Mouse (Mus musculus): ENCODE data around the gene Ndufs2. TPM values are rescaled to one million over a fixed set of nuclear protein-coding genes. Genes with fewer than 3 reads are reported as not detected.

Gene Ndufs2
- polyA plus RNA-seq, 1 experiment from 2014 or later: 279 TPM

- DNase-seq (ENCODE audit: low spot score): peak; percentile 43
- Histone ChIP-seq H3K4me1 (peaks cover 54% of the 10 kb centered on the region), H3K4me3 (peak overlapping the region; percentile 44), H3K36me3 (replicated peaks) (no peaks in the 10 kb centered on the region), H3K9me3 (no peaks in the 10 kb centered on the region), H3K27ac (replicated peaks) (no peak overlapping the region; the same call in 1 of the 2 replicates), H3K27me3 (replicated peaks; ENCODE audit: low read depth, poor library complexity, severe bottlenecking) (peaks cover 89% of the 10 kb centered on the region)
- 2% methylated on average over 18 of the region's 18 CpGs for WGBS
Observed at GRCm38 (mm10) chr1:171193093-171193840, 57.9 kb downstream of the Ndufs2 start.

- Histone ChIP-seq H3K4me3 (no peak overlapping the region), H3K4me1 (peaks cover 58% of the 10 kb centered on the region), H3K27me3 (replicated peaks; ENCODE audit: low read depth, poor library complexity, severe bottlenecking) (peaks cover 80% of the 10 kb centered on the region), H3K9me3 (no peaks in the 10 kb centered on the region), H3K36me3 (replicated peaks) (no peaks in the 10 kb centered on the region), H3K27ac (replicated peaks) (no peak overlapping the region)
- WGBS: 45% methylated on average over 10 of the region's 10 CpGs
- DNase-seq (ENCODE audit: low spot score): no peak
Observed at GRCm38 (mm10) chr1:171192283-171192682, 58.9 kb downstream of the Ndufs2 start.

DNA sequence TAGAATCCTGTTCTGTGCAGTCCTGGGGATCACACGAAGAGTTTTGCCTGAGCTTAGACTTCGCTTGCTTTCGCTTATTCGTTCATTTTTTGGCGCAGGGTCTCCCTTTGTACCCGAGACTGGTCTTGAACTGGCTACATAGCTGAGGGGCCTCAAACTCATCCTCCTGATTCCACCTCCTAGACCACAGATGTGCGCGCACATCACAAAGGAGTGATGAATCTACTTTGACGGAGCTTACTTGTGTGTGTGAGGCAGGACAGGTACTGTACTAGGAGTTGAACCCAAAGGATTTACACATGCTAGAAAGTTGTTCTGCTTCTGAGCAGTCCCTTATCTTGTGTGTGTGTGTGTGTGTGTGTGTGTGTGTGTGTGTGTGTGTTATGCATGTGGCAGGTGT lies 60.4 kb downstream of the Ndufs2 start:
- H3K36me3 ChIP-seq (replicated peaks): no peaks in the 10 kb centered on the region
- no peak for DNase-seq (ENCODE audit: low spot score)
- H3K4me1 ChIP-seq: peaks cover 60% of the 10 kb centered on the region
- H3K27ac ChIP-seq (replicated peaks): no peak overlapping the region
- H3K9me3 ChIP-seq: no peaks in the 10 kb centered on the region
- WGBS: 93% methylated on average over 9 of the region's 9 CpGs
- H3K27me3 ChIP-seq (replicated peaks; ENCODE audit: low read depth, poor library complexity, severe bottlenecking): peaks cover 66% of the 10 kb centered on the region
- no peak overlapping the region for H3K4me3 ChIP-seq

DNA sequence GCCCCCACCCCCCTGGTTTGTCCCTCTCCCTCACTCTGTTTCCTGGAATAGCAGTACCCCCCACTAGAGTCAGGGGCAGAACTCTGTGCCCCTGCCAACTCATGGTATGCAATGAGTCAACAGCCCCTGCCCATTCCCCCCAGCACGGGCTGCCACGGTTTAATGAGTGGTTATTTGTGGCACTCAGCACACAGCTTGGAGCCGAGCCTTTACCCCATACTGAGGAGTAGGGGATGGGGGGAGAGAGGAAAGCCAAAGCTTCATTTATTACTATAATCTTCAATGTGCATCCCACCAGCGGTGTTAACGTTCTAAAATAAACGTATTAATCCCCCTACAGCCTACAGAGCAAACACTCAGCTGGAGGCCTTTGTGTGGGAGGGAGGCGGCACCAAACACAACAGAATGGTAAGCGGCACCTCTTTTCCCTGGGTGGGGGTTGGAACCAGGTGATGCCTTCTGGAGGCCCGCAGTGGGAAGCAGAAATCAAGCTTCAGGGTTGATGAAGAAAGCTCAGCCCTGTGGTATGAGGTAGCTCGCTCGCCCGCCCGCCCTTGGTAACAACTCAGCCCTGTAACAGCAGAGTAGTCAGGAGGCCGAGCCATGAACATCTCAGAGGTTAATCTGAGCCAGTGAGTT lies 61.6 kb downstream of the Ndufs2 start:
- Histone ChIP-seq H3K4me3 (peak overlapping the region; percentile 6; the same call in 1 of the 2 replicates), H3K27ac (replicated peaks) (peak overlapping the region; percentile 16; the same call in 1 of the 2 replicates), H3K36me3 (replicated peaks) (no peaks in the 10 kb centered on the region), H3K9me3 (no peaks in the 10 kb centered on the region), H3K4me1 (peaks cover 54% of the 10 kb centered on the region), H3K27me3 (replicated peaks; ENCODE audit: low read depth, poor library complexity, severe bottlenecking) (peaks cover 53% of the 10 kb centered on the region)
- DNase-seq (ENCODE audit: low spot score): peak; percentile 21
- WGBS: 35% methylated on average over 14 of the region's 14 CpGs

GRCm38 (mm10) chr1:171189046-171189445 lies 62.1 kb downstream of the Ndufs2 start:
- peak; percentile 37 for DNase-seq (ENCODE audit: low spot score)
- H3K4me3 ChIP-seq: peak overlapping the region; percentile 6; the same call in 1 of the 2 replicates
- H3K36me3 ChIP-seq (replicated peaks): no peaks in the 10 kb centered on the region
- H3K4me1 ChIP-seq: peaks cover 48% of the 10 kb centered on the region
- 19% methylated on average over 8 of the region's 8 CpGs for WGBS
- H3K9me3 ChIP-seq: no peaks in the 10 kb centered on the region
- H3K27ac ChIP-seq (replicated peaks): peak overlapping the region; percentile 24; the same call in 1 of the 2 replicates
- H3K27me3 ChIP-seq (replicated peaks; ENCODE audit: low read depth, poor library complexity, severe bottlenecking): peaks cover 48% of the 10 kb centered on the region

DNA sequence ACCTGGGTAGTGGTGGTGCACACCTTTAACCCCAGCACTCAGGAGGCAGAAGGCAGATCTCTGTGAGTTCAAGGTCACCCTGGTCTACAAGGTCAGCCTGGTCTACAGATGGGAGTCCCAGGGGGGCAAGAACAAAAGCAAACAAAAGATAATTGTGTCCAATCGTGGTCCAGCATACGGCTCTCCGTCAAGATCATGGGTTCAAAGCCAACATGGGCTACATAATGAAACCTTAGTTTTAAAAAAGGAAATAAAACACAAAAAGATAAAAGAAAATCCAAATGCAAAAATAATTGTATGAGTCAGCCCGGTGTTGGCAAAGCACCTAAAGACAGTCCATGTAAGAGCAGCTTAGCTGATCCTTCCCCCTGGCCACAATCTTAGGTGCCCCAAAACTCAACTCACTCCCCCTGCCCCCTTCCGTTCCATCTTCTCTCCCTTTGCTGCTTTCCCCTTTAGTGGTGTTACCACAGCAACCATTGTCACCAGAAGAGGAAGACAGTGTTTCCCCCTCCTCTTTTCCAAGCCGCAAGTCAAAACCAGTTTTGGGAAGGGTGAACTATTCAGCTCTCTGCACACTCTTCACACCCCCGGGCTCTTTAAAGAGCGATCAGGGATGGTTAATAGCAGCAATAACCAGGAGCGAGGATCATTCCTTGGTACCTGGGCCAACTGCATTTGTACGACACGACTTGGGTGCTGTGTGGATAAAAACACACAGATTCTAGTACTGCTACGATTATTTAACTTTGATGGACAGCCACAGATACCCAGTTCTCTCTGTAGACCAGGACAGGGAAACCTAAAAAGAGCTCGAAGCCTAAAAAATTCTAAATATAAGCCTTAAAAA lies 63.1 kb downstream of the Ndufs2 start:
- H3K27me3 ChIP-seq (replicated peaks; ENCODE audit: low read depth, poor library complexity, severe bottlenecking): peaks cover 38% of the 10 kb centered on the region
- no peak overlapping the region for H3K27ac ChIP-seq (replicated peaks)
- no peaks in the 10 kb centered on the region for H3K9me3 ChIP-seq
- 0 out of 2 replicates have a peak overlapping the region, but pooled peaks have one; percentile 11 for H3K4me3 ChIP-seq
- H3K36me3 ChIP-seq (replicated peaks): no peaks in the 10 kb centered on the region
- 59% methylated on average over 13 of the region's 13 CpGs for WGBS
- DNase-seq (ENCODE audit: low spot score): no peak
- peaks cover 39% of the 10 kb centered on the region for H3K4me1 ChIP-seq

DNA sequence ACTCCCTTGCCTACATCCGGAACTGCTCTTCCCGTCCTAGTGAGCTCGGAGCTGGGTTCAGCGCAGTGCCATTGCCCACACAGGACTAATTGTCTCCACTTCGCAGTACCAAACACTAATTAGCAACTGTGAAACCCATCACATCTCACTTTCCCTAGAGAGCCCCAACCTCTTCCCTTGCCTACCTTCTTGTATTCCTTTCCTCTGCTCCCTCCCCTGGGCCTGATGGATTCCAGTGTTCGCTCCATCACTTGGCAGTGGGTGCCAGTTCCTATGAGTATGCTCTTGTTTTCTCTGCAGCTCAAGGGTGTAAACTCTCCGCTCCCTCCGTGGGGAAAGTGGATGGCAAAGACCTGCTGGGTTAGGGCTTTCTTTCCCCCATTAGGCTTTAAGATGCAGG lies 65.5 kb downstream of the Ndufs2 start:
- no peaks in the 10 kb centered on the region for H3K36me3 ChIP-seq (replicated peaks)
- no peaks in the 10 kb centered on the region for H3K9me3 ChIP-seq
- H3K27ac ChIP-seq (replicated peaks): 0 out of 2 replicates have a peak overlapping the region, but pooled peaks have one; percentile 8
- H3K27me3 ChIP-seq (replicated peaks; ENCODE audit: low read depth, poor library complexity, severe bottlenecking): peaks cover 14% of the 10 kb centered on the region
- 63% methylated on average over 8 of the region's 8 CpGs for WGBS
- no peak overlapping the region for H3K4me3 ChIP-seq
- peaks cover 34% of the 10 kb centered on the region for H3K4me1 ChIP-seq
- DNase-seq (ENCODE audit: low spot score): no peak

Other genes starting within 250 kb of the Ndufs2 start
- 0.31 TPM in 1 of 2 replicates, not detected in the other for gene Fcgr4, start 232.5 kb downstream of the Ndufs2 start, polyA plus RNA-seq (2016; fragmentation: Nextera tagmentation; extraction: Ambion mirVana)
- gene Fcgr3, start 186.5 kb downstream of the Ndufs2 start, polyA plus RNA-seq (2016; fragmentation: Nextera tagmentation; extraction: Ambion mirVana): 3.8 and 5.5 TPM in 2 replicates
- 1.1 and 2.0 TPM in 2 replicates for gene Cfap126, start 137.5 kb downstream of the Ndufs2 start, polyA plus RNA-seq (2016; fragmentation: Nextera tagmentation; extraction: Ambion mirVana)
- 260 and 264 TPM in 2 replicates for gene Sdhc, start 100.8 kb downstream of the Ndufs2 start, polyA plus RNA-seq (2016; fragmentation: Nextera tagmentation; extraction: Ambion mirVana)
- 0.48 and 0.91 TPM in 2 replicates for gene Mpz, start 100.7 kb downstream of the Ndufs2 start, polyA plus RNA-seq (2016; fragmentation: Nextera tagmentation; extraction: Ambion mirVana)
- gene Pcp4l1, start 55.1 kb downstream of the Ndufs2 start, polyA plus RNA-seq (2016; fragmentation: Nextera tagmentation; extraction: Ambion mirVana): 5.2 and 6.7 TPM in 2 replicates
- gene Nr1i3, start 37.4 kb downstream of the Ndufs2 start, polyA plus RNA-seq (2016; fragmentation: Nextera tagmentation; extraction: Ambion mirVana): 0.21 TPM in 2 replicates
- 32.4 and 33.3 TPM in 2 replicates for gene Tomm40l, start 28.9 kb downstream of the Ndufs2 start, polyA plus RNA-seq (2016; fragmentation: Nextera tagmentation; extraction: Ambion mirVana)
- gene Apoa2, start 26.3 kb downstream of the Ndufs2 start, polyA plus RNA-seq (2016; fragmentation: Nextera tagmentation; extraction: Ambion mirVana): 2.7 and 3.1 TPM in 2 replicates
- gene Fcer1g, start 17.0 kb downstream of the Ndufs2 start, polyA plus RNA-seq (2016; fragmentation: Nextera tagmentation; extraction: Ambion mirVana): 12.4 and 16.5 TPM in 2 replicates
- 11.8 and 12.7 TPM in 2 replicates for gene Adamts4, start 967 bp downstream of the Ndufs2 start, polyA plus RNA-seq (2016; fragmentation: Nextera tagmentation; extraction: Ambion mirVana)
- gene B4galt3, start 18.9 kb upstream of the Ndufs2 start, polyA plus RNA-seq (2016; fragmentation: Nextera tagmentation; extraction: Ambion mirVana): 68.7 and 70.8 TPM in 2 replicates
- gene Ppox, start 29.8 kb upstream of the Ndufs2 start, polyA plus RNA-seq (2016; fragmentation: Nextera tagmentation; extraction: Ambion mirVana): 52.0 and 57.5 TPM in 2 replicates
- 106 and 107 TPM in 2 replicates for gene Usp21, start 36.6 kb upstream of the Ndufs2 start, polyA plus RNA-seq (2016; fragmentation: Nextera tagmentation; extraction: Ambion mirVana)
- gene Ufc1, start 43.6 kb upstream of the Ndufs2 start, polyA plus RNA-seq (2016; fragmentation: Nextera tagmentation; extraction: Ambion mirVana): 100 and 105 TPM in 2 replicates
- 50.3 and 50.4 TPM in 2 replicates for gene Dedd, start 77.8 kb upstream of the Ndufs2 start, polyA plus RNA-seq (2016; fragmentation: Nextera tagmentation; extraction: Ambion mirVana)
- 33.6 and 36.8 TPM in 2 replicates for gene Nit1, start 94.3 kb upstream of the Ndufs2 start, polyA plus RNA-seq (2016; fragmentation: Nextera tagmentation; extraction: Ambion mirVana)
- gene Pfdn2, start 94.3 kb upstream of the Ndufs2 start, polyA plus RNA-seq (2016; fragmentation: Nextera tagmentation; extraction: Ambion mirVana): 156 TPM in 2 replicates
- 1.2 and 1.6 TPM in 2 replicates for gene Klhdc9, start 109.4 kb upstream of the Ndufs2 start, polyA plus RNA-seq (2016; fragmentation: Nextera tagmentation; extraction: Ambion mirVana)
- gene Nectin4, start 118.7 kb upstream of the Ndufs2 start, polyA plus RNA-seq (2016; fragmentation: Nextera tagmentation; extraction: Ambion mirVana): 2.6 and 4.6 TPM in 2 replicates
- gene Arhgap30, start 137.6 kb upstream of the Ndufs2 start, polyA plus RNA-seq (2016; fragmentation: Nextera tagmentation; extraction: Ambion mirVana): 0.65 and 0.72 TPM in 2 replicates
- gene Usf1, start 159.9 kb upstream of the Ndufs2 start, polyA plus RNA-seq (2016; fragmentation: Nextera tagmentation; extraction: Ambion mirVana): 138 and 139 TPM in 2 replicates
- 6.0 and 9.0 TPM in 2 replicates for gene Tstd1, start 167.5 kb upstream of the Ndufs2 start, polyA plus RNA-seq (2016; fragmentation: Nextera tagmentation; extraction: Ambion mirVana)
- gene F11r, start 186.1 kb upstream of the Ndufs2 start, polyA plus RNA-seq (2016; fragmentation: Nextera tagmentation; extraction: Ambion mirVana): 34.7 and 37.6 TPM in 2 replicates

Measured in embryonic facial prominence, embryonic 10.5 days (tissue).